Mouse (Mus musculus) lung, embryonic 16.5 days (tissue): ENCODE measurements around the gene Fbxw11. TPM values are rescaled to one million over a fixed set of nuclear protein-coding genes. Genes with fewer than 3 reads are reported as not detected.

Experiments
- ATAC-seq: fragments of 200-750 bp; cut with Nextera tagmentation; 2 replicates; pipeline ENCODE4 v1.8.0; 2017; ENCODE audit warnings: low read depth, mild to moderate bottlenecking, moderate library complexity
- H3K27ac ChIP-seq: fragments of 300-500 bp; sonication (generic); 2 replicates; pipeline ENCODE4 v1.5.1; 2014; ENCODE audit warnings: mild to moderate bottlenecking, control low read depth, low read length
- H3K27me3 ChIP-seq: fragments of 300-500 bp; sonication (generic); 2 replicates; pipeline ENCODE4 v1.6.1; 2014; ENCODE audit warnings: low read depth, low read length, mixed read lengths; ENCODE audit not compliant: control insufficient read depth, insufficient read depth
- H3K36me3 ChIP-seq: fragments of 300-500 bp; sonication (generic); 2 replicates; pipeline ENCODE4 v1.6.1; 2014; ENCODE audit warnings: low read length; ENCODE audit not compliant: control insufficient read depth, insufficient read depth
- H3K4me1 ChIP-seq: fragments of 300-500 bp; sonication (generic); replicated peaks from 2 replicates; pipeline ENCODE4 v1.6.1; 2014; ENCODE audit warnings: low read length, mixed read lengths; ENCODE audit not compliant: control insufficient read depth, insufficient read depth
- H3K4me2 ChIP-seq: fragments of 300-500 bp; sonication (generic); 2 replicates; pipeline ENCODE4 v1.6.1; 2014; ENCODE audit warnings: low read depth, low read length, control low read depth
- H3K4me3 ChIP-seq: fragments of 300-500 bp; sonication (generic); 2 replicates; pipeline ENCODE4 v1.5.1; 2014; ENCODE audit warnings: mild to moderate bottlenecking, low read length, control low read depth
- H3K9ac ChIP-seq: fragments of 300-500 bp; sonication (generic); 2 replicates; pipeline ENCODE4 v1.6.1; 2014; ENCODE audit warnings: low read length, control low read depth
- H3K9me3 ChIP-seq: fragments of 300-500 bp; sonication (generic); 2 replicates; pipeline ENCODE4 v1.6.1; 2016; ENCODE audit warnings: low read length; ENCODE audit not compliant: control insufficient read depth
- WGBS: fragments of 180-500 bp; shearing (Covaris S2); extraction: QIAGEN DNeasy Blood & Tissue Kit; methylation state at CpG from one replicate; pipeline ENCODE4 v1.1.7; 2014; 5-methylcytosine and 5-hydroxymethylcytosine counted together
- polyA plus RNA-seq: library from polyadenylated mRNA; unstranded; fragments of >200 nt; fragmentation: Nextera tagmentation; extraction: Ambion mirVana; gene quantifications from 2 replicates; pipeline ENCODE4 v1.2.1, GENCODE M21; 2015

Gene Fbxw11
- polyA plus RNA-seq, 1 experiment from 2014 or later = 80.5 TPM

- H3K4me3 ChIP-seq = no peak overlapping the region
- H3K27me3 ChIP-seq = no peaks in the 10 kb centered on the region
- H3K4me2 ChIP-seq = no peak overlapping the region
- ATAC-seq = no peak
- no peaks in the 10 kb centered on the region for H3K9me3 ChIP-seq
- H3K4me1 ChIP-seq = peaks cover 12% of the 10 kb centered on the region; the same call in 1 of the 2 replicates
- no peak overlapping the region for H3K27ac ChIP-seq
- no peak overlapping the region for H3K9ac ChIP-seq
- no peaks in the 10 kb centered on the region for H3K36me3 ChIP-seq
Measured at GRCm38 (mm10) chr11:32650236-32650749, 7.8 kb downstream of the Fbxw11 start.

GRCm38 (mm10) chr11:32650893-32651590 lies 8.5 kb downstream of the Fbxw11 start:
- H3K4me3 ChIP-seq = no peak overlapping the region
- no peak overlapping the region for H3K9ac ChIP-seq
- no peak overlapping the region for H3K27ac ChIP-seq
- no peaks in the 10 kb centered on the region for H3K27me3 ChIP-seq
- peaks cover 12% of the 10 kb centered on the region; the same call in 1 of the 2 replicates for H3K4me1 ChIP-seq
- ATAC-seq = no peak
- H3K9me3 ChIP-seq = no peaks in the 10 kb centered on the region
- no peak overlapping the region for H3K4me2 ChIP-seq
- 68% methylated on average over 7 of the region's 7 CpGs for WGBS
- no peaks in the 10 kb centered on the region for H3K36me3 ChIP-seq

- H3K27me3 ChIP-seq = no peaks in the 10 kb centered on the region
- no peaks in the 10 kb centered on the region for H3K9me3 ChIP-seq
- ATAC-seq = no peak
- H3K36me3 ChIP-seq = no peaks in the 10 kb centered on the region
- WGBS = 64% methylated on average over 1 of the region's 1 CpGs
- peaks cover 12% of the 10 kb centered on the region; the same call in 1 of the 2 replicates for H3K4me1 ChIP-seq
- H3K9ac ChIP-seq = no peak overlapping the region
- H3K27ac ChIP-seq = no peak overlapping the region
- H3K4me2 ChIP-seq = no peak overlapping the region
- H3K4me3 ChIP-seq = no peak overlapping the region
Measured at GRCm38 (mm10) chr11:32651723-32652122, 9.2 kb downstream of the Fbxw11 start.

GRCm38 (mm10) chr11:32662082-32662656 lies 19.6 kb downstream of the Fbxw11 start:
- ATAC-seq = no peak
- Histone ChIP-seq H3K27me3 (no peaks in the 10 kb centered on the region), H3K4me1 (no peaks in the 10 kb centered on the region), H3K9me3 (no peaks in the 10 kb centered on the region), H3K36me3 (no peaks in the 10 kb centered on the region), H3K27ac (no peak overlapping the region), H3K4me2 (no peak overlapping the region), H3K9ac (no peak overlapping the region), H3K4me3 (no peak overlapping the region)
- 82% methylated on average over 1 of the region's 1 CpGs for WGBS

GRCm38 (mm10) chr11:32665639-32666038 lies 23.1 kb downstream of the Fbxw11 start:
- Histone ChIP-seq H3K4me3 (no peak overlapping the region), H3K4me1 (no peaks in the 10 kb centered on the region; the same call in 1 of the 2 replicates), H3K4me2 (no peak overlapping the region), H3K9ac (no peak overlapping the region), H3K36me3 (no peaks in the 10 kb centered on the region), H3K27me3 (no peaks in the 10 kb centered on the region), H3K9me3 (no peaks in the 10 kb centered on the region), H3K27ac (no peak overlapping the region)
- ATAC-seq = no peak
- 89% methylated on average over 3 of the region's 3 CpGs for WGBS

GRCm38 (mm10) chr11:32666983-32667382 lies 24.5 kb downstream of the Fbxw11 start:
- no peak overlapping the region for H3K4me3 ChIP-seq
- no peak for ATAC-seq
- H3K9ac ChIP-seq = no peak overlapping the region
- no peak overlapping the region for H3K27ac ChIP-seq
- no peak overlapping the region for H3K4me2 ChIP-seq
- no peaks in the 10 kb centered on the region for H3K36me3 ChIP-seq
- no peaks in the 10 kb centered on the region for H3K27me3 ChIP-seq
- no peaks in the 10 kb centered on the region for H3K9me3 ChIP-seq
- peaks cover 3% of the 10 kb centered on the region; the same call in 1 of the 2 replicates for H3K4me1 ChIP-seq

GRCm38 (mm10) chr11:32671480-32671879 lies 29.0 kb downstream of the Fbxw11 start:
- Histone ChIP-seq H3K27me3 (no peaks in the 10 kb centered on the region), H3K27ac (no peak overlapping the region), H3K4me3 (no peak overlapping the region), H3K4me2 (no peak overlapping the region), H3K36me3 (no peaks in the 10 kb centered on the region), H3K9me3 (no peaks in the 10 kb centered on the region), H3K9ac (no peak overlapping the region), H3K4me1 (peaks cover 3% of the 10 kb centered on the region; the same call in 1 of the 2 replicates)
- no peak for ATAC-seq
- 74% methylated on average over 4 of the region's 4 CpGs for WGBS

- Histone ChIP-seq H3K27me3 (no peaks in the 10 kb centered on the region), H3K4me2 (no peak overlapping the region), H3K9me3 (no peaks in the 10 kb centered on the region), H3K4me3 (no peak overlapping the region), H3K27ac (no peak overlapping the region), H3K36me3 (no peaks in the 10 kb centered on the region), H3K9ac (no peak overlapping the region), H3K4me1 (no peaks in the 10 kb centered on the region; the same call in none of the 2 replicates)
- WGBS = 60% methylated on average over 3 of the region's 3 CpGs
- ATAC-seq = no peak
Measured at GRCm38 (mm10) chr11:32676777-32677176, 34.3 kb downstream of the Fbxw11 start.

- no peaks in the 10 kb centered on the region for H3K27me3 ChIP-seq
- 72% methylated on average over 1 of the region's 1 CpGs for WGBS
- H3K27ac ChIP-seq = no peak overlapping the region
- ATAC-seq = no peak
- no peaks in the 10 kb centered on the region; the same call in none of the 2 replicates for H3K4me1 ChIP-seq
- H3K9ac ChIP-seq = no peak overlapping the region
- no peak overlapping the region for H3K4me2 ChIP-seq
- H3K4me3 ChIP-seq = no peak overlapping the region
- H3K9me3 ChIP-seq = no peaks in the 10 kb centered on the region
- H3K36me3 ChIP-seq = no peaks in the 10 kb centered on the region
Measured at GRCm38 (mm10) chr11:32677811-32678210, 35.3 kb downstream of the Fbxw11 start.
